Mouse (Mus musculus): Measurements from ENCODE around the gene Tgfbr3l. TPM values are rescaled to one million over a fixed set of nuclear protein-coding genes. Genes with fewer than 3 reads are reported as not detected.
"Not testable (repeated sequence)": the region's sequence is repeated elsewhere in the genome, so short reads cannot be mapped to it uniquely, and the experiment has no call there.

Gene Tgfbr3l
- total RNA-seq, 4 experiments from 2014 or later: 0.82 to 3.6 (median 1.7) TPM

DNA sequence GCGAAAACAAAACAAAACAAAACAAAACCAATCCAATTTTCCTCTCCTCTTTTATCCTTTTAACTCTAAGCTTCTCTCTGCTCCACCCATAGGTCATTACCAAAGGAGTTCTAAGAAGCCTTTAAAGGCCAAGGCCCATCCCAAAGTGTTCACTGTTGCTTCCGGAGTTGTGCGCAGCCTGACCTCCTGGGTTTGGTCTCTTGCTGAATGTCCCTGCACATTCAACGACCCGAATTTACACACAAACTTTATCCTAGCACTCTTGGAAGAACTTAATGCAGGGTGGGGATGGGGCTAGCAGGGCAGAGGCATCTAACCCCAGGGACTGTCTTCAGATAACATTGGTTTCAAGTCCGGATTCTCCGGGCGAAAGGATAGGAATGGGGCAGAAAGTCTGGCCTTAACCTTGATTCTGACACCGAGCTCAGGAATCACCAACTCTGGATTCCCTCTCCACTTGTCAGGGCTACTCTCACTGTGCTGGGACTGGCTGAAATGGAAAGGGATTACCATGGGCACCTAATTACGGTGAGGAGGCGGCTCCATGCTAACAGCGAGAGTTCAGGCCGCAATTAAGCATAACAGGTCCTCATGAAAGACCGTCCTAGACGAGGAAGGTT, 10.1 kb upstream of the Tgfbr3l start:
- DNase-seq (ENCODE audit: low spot score in 2 of 2): no peak

DNA sequence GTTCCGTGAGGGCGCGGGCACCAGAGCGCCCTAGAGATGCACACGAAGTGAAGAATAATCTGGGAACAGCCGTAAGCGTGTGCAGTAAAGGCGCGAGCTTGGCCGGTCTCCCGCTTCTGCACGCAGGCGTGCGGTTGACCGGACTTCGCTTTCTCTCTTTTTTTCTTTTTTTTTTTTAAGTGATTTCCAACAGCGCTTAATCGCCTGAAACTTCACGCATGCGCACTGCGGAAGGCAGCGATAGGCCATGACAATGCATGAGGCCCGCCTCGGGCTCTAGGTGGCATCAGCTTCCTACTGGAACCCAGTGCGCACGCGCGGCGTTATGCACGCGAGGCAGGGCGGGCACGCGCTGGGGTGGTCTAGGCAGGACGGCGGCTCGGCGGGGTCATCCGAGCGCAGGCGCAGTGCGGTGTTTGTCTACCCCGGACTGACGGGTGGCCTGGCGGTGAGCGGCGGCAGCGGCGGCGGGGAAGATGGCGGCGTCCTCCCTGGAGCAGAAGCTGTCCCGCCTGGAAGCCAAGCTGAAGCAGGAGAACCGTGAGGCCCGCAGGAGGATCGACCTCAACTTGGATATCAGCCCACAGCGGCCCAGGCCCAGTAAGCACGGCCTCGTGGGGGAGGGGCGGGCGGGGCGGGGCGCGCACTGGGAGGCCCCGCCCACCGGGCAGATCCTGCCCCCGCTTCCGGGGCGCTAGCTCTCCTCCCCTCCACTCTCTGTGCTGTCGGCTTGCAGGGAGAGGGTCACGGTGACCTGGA, 9.4 kb upstream of the Tgfbr3l start, which contains the start of the genes Map2k7 and Gm49320:
TSS of gene Map2k7 (plus strand) at position 307 of the 759 bp plus-strand sequence.
TSS of gene Gm49320 (plus strand) at position 432 of the 759 bp plus-strand sequence.
- DNase-seq (ENCODE audit: low spot score in 2 of 2): peak; percentile 100

GRCm38 (mm10) chr8:4239193-4239890, 8.7 kb upstream of the Tgfbr3l start:
- DNase-seq (ENCODE audit: low spot score in 2 of 2): no peak

DNA sequence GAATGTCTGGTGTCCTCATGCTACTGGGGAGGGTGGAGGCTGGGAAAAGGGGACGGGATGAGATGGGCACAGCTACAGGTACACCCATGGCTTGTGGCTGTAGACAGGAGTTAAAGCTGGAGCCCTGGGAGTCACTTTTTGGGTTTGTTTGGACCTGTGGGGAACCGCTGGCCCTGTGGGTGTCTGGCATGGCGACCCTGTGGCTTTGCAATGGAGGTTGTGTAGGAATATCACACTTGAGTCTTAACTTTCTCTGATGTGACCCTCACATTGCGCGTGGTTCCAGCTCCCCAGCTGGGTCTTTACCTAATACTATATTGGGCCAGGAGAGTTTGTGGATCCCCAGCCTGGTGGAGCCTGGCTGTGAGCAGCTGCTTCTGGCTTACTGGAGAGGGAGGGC, 3.0 kb upstream of the Tgfbr3l start:
- DNase-seq (ENCODE audit: low spot score in 2 of 2): no peak

- no peak for DNase-seq (ENCODE audit: low spot score in 2 of 2)
These were observed 2.3 kb upstream of the Tgfbr3l start for GRCm38 (mm10) chr8:4245737-4246136.

GRCm38 (mm10) chr8:4247241-4247640, 773 bp upstream of the Tgfbr3l start:
- no peak for DNase-seq (ENCODE audit: low spot score in 2 of 2)

GRCm38 (mm10) chr8:4249213-4249612, 1.2 kb downstream of the Tgfbr3l start:
- DNase-seq (ENCODE audit: low spot score in 2 of 2): no peak

GRCm38 (mm10) chr8:4250306-4250970, 2.4 kb downstream of the Tgfbr3l start:
- peak; percentile 57 to 81 for DNase-seq (ENCODE audit: low spot score in 2 of 2)

- no peak for DNase-seq (ENCODE audit: low spot score in 2 of 2)
These were observed 4.2 kb downstream of the Tgfbr3l start for GRCm38 (mm10) chr8:4252116-4252760.

DNA sequence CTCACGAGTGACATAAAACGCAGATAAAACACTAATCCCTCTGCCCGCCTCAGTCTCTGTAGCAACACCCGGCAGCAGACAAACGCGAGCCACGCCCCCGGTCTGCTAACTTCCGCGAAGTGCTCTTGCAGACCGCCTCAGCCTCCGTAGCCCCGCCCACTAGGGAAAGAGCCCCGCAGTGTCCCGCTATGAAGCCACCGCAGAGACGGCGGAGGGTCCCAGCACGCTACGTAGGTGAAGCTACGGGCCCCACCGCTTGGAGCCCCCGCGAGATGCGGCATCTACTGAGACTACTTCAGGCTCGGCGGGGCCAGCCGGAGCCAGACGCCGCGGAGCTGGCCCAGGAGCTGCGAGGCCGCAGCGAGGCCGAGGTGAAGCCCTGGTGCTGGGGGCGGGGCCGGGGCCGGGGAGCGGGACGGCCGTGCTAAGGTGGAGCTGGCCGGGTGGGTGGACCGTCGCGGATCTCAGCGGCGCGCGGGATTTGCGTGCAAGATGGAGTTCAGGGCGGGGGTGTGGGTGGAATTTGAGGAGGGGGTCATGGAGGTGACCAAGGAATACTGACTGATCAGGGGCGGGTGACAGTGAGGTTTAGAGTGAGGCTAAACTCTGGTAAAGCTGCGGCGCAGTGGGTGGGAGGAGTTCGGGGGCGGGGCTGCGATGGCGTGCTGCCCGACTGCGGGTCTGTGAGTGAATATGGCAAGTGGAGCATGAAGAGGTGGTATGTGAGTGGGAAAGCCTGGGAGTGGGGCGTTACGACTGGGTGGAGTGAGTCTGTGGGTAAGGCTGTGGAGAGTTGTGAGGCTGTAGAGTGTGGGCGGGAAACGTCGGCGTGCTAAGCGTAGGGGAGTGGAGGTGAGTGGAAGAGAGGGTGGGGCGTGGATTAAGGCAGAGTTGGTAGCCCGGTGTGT, 5.2 kb downstream of the Tgfbr3l start, which contains the start of gene Snapc2:
TSS of gene Snapc2 (plus strand) at position 147 of the 908 bp plus-strand sequence.
- peak; percentile 88 to 93 for DNase-seq (ENCODE audit: low spot score in 2 of 2)

DNA sequence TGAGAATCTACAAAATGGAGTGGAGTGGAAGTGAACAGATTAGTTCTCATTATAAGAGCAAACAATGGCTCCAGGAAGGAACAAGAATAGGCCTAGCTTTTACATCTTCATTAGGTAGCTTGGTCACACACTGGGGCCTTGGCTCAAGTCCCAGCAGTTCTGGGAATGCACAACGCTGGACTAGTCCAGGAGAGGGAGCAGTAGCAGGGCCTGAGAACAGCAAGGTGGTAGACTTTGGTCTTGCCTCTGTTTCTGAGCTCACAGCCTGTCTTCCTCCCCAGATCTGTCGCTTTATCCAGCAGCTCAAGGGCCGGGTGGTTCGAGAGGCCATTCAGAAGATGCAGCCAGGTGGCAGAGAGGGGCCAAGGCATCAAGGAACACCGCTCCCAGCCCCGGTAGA, 6.0 kb downstream of the Tgfbr3l start:
- no peak for DNase-seq (ENCODE audit: low spot score in 2 of 2)

- DNase-seq (ENCODE audit: low spot score in 2 of 2): not testable (repeated sequence)
These were observed 7.5 kb downstream of the Tgfbr3l start for GRCm38 (mm10) chr8:4255471-4255870.

GRCm38 (mm10) chr8:4256911-4257310, 8.9 kb downstream of the Tgfbr3l start:
- DNase-seq (ENCODE audit: low spot score in 2 of 2): no peak

- no peak for DNase-seq (ENCODE audit: low spot score in 2 of 2)
These were observed 9.3 kb downstream of the Tgfbr3l start for GRCm38 (mm10) chr8:4257350-4257749.

GRCm38 (mm10) chr8:4258233-4258632, 10.2 kb downstream of the Tgfbr3l start:
- DNase-seq (ENCODE audit: low spot score in 2 of 2): peak in 1 of 2 experiments; percentile 50

- no peak for DNase-seq (ENCODE audit: low spot score in 2 of 2)
These were observed 10.7 kb downstream of the Tgfbr3l start for GRCm38 (mm10) chr8:4258678-4259077.

DNA sequence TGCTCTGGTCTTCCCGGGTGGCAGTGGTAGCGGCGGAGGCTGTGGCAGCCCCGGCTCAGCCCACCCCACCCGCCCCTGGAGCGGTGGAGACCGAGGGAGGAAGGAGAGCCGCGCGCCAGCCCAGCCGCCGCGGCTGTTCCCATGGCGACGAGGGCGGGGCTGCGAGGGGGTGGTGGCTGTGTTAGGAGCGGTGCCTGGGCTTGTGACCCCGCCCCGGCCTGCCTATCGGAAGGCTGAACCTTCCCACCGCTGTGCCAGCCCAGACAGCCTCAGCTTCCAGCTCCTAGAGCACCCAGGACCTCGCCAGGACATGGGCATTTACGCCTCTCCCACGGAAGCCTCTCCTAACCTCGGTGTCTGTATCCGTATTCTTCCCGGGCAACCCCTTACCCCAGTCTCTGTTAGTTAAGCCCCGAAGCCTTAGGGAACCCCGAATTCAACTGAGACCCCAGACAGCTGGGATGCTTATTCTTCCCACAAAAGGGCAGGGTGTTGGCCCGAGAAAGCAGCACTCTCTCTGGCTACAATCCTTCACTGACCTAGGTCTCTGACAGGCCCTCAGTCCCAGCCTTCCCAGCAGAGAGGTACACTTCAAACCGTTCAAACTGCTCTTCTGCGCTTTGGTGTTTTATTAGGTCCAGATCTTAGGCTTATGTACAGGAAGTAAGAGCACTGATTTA, 11.3 kb downstream of the Tgfbr3l start, which contains the start of gene Ctxn1:
TSS of gene Ctxn1 (minus strand) at position 150 of the 680 bp plus-strand sequence.
- peak; percentile 84 to 88 for DNase-seq (ENCODE audit: low spot score in 2 of 2)

DNA sequence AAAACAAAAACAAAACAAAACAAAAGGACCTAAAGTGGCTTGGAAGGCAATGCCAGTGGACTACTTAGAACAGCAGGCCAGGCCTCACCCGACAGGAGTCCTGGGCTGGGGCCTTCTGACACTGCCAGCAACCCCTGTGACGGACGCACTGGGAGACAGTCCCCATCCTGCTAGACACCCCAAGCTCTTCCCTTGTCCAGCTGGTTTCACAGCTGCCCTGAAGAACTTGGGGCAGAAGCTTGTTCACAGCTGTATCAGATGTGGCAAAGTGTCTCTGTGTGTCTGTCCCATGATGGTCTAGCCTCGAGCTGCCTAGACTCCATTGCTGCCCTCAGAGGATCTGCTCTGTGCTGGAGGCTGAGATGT, 11.8 kb downstream of the Tgfbr3l start:
- no peak for DNase-seq (ENCODE audit: low spot score in 2 of 2)

GRCm38 (mm10) chr8:4263105-4263791, 15.2 kb downstream of the Tgfbr3l start:
- DNase-seq (ENCODE audit: low spot score in 2 of 2): no peak

Data from gastrocnemius, adult 8-10 months (tissue).